Mouse (Mus musculus) embryo, embryonic 11.5 days (tissue): ENCODE measurements around the gene Nr2e3.
"Not testable (repeated sequence)": the region's sequence is repeated elsewhere in the genome, so short reads cannot be mapped to it uniquely, and the experiment has no call there.

ENCODE experiments used
- DNase-seq: peaks from one replicate; pipeline ENCODE4 v3.0.0-alpha.2; 2012; ENCODE audit warnings: low read depth, low spot score

Nr2e3 gene

DNA sequence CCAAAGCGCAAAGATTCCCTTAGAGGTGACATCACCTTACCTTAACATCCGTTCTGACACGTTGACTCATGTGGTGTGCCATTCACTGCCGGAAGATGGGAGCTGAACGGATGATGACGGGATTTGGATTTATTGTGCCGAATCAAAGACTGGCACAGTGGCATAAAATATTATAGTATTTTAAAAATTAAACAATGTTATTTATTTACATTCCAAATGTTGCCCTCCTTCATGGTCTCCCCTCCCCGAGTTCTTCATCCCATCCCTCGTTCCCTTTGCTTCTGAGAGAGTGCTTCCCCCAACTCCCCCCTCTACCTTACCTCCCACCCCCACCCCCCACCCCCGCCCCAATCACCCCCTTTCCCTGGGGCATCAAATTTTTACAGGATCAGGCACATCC lies at the start of gene Nr2e3:
TSS of gene Nr2e3 (minus strand) at position 101 of the 400 bp plus-strand sequence.
- DNase-seq, result no peak

DNA sequence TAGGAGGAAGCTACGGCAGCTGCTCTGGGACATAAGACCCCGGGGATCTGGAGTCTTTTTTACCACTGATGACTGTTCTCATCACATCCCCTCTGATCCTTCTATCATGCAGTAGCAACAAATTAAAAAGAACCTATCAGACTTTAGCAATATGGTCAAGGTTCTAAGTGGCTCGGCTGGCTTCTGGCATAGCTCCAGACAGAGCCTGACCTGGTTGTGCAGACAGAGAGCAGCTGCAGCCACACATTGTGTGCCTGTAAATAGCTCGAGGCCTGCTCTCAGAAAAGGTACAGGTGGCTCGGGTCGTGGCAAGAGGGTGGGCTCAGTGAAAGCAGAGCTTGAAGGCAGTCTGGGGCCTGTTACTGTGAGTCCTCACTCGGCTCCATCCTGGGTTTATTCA lies 48.5 kb upstream of the Nr2e3 start:
- no peak for DNase-seq

DNA sequence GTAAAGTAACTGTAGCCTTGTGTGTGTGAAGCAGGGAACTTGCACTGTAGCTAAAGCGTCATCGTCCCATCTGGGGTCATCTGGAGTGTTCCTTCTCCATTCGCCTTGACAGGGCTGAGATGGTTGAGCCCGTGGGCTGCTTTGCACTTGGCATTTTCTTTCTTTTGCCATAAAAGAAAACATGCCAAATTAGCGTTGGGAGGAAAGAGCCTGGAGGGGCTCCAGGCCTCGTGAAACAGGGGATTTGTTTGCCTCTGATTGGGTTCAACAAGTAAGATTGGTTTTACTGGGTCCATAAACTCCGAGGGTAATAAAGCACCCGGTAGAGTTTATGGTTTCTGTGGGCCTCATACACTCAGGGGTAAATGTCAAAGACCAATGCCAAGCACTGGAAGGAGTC lies 41.9 kb upstream of the Nr2e3 start:
- DNase-seq, result no peak

DNA sequence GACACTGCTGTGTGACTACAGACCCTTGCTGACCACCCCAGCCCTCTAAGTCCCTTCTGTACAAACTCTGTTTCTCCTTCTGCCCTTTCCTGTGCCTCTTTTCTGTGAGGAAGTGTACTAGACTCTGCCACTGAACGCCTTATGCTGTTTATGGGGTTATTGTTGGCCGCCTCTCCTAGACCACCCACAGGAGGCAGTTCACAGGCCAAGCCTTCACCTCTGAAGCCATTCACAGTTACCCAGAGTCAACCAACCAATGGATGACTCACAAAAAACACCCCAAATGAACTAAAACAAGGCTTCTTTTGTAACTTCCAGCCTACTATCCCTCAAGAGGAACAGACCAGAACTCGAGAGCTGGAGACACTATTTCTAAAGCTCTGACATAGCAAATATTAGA lies 41.0 kb upstream of the Nr2e3 start:
- no peak for DNase-seq

DNA sequence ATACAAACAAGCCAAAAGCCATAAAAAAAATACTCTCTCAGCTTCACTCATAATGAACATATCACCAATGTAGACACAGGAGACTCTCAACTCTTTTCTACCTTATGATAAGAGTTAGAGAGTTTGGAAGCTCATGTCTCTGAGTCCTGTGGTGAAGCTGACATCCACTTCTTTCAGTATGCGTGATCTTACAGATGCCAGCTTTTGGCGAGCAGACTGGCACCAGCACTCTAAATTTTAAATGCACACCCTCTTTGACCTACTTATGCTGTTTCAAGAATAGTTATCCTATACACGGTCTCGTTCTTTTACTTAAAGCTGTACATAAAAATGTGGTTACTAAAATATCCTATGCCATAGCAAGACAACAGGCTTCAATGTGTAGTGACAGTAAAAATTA lies 37.3 kb upstream of the Nr2e3 start:
- DNase-seq, result no peak

DNA sequence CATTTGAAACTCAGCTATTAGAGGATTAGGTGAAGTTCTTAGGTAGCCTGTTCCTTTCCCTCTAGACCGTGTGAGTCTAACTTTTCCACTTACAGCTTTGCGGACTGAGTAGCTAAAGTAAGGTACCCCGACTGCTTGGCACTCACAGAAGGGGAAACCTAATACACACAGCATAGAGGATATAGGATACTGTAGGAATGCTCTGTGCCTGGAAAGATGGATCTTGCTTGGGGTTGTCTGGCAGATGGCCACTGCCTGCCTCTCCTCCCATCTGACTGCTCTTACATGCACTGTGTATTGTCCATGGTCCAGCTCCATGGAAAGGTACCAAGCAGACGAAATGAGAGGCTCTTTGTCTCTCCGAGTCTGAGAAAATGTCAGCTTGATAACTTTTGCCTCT lies 30.9 kb upstream of the Nr2e3 start:
- no peak for DNase-seq

DNA sequence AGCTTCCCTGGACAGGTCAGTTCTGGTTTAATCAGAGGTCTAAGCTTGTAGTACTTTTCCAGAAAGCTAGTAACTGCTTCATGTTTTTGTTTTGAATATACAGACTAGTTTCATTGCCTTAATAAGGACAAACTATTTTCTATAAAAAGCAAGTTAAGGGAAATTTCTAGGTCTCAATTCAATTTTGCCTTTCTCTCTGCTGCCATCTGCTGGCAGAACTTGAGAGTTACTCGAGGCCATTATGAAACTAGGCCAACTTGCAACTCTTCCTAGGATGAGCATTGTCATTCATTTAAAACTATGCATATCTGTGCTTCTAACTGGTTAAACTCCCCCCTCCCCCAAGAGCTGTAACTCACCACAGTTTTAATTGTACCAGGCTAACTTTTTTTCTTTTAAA lies 29.4 kb upstream of the Nr2e3 start:
- peak; percentile 62 for DNase-seq

DNA sequence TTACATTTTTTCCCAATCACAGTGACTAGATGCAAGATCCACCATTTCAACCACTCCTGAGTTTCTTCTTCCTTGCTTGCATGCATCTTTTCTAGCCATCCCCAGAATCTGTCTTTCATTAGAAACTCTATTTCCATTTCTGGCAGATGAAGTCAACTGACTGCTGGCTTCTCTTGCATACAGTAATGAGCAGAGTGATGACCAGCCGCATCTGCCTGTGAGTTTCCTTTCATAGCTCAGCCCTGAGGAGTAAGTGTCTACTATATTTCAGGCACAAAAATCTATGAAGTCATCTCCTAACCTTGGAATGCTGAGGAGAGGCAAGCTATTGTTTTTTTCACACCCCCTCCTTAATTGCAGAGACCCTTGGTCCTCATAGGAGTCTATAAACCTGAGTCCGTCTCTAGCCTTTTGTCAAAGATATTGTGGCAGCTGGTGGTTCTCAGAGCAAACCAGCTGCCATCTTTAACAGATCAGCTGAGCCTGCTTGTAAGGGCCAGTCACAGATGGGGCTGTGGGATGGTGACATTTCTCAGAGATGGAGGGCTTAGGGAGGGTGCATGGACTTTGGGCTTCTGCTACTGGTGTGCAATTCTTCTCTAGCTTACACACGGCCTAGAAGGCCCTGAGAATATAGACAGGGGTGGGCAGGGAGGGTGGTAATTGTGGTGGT lies 25.6 kb upstream of the Nr2e3 start:
- DNase-seq, result no peak

DNA sequence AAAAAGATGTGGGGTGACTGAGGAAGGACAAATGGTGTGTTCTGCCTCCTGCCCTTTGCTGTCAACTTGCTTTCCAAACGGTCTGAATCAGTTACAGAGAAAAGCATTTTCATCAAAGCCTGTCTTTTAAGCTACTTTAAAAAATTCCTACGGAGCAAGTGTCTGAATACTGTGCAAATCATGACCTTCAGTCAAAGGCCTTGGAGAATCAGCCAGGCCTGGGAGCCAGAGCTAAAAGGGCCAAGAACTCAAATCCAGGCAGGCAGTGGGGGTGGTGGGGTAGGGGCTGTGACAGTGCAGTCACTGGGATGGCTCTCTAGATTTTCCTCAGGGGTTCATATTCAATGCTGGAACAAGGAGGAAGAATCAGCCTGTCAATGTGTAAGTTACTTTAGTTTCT lies 20.7 kb upstream of the Nr2e3 start:
- DNase-seq, result no peak

DNA sequence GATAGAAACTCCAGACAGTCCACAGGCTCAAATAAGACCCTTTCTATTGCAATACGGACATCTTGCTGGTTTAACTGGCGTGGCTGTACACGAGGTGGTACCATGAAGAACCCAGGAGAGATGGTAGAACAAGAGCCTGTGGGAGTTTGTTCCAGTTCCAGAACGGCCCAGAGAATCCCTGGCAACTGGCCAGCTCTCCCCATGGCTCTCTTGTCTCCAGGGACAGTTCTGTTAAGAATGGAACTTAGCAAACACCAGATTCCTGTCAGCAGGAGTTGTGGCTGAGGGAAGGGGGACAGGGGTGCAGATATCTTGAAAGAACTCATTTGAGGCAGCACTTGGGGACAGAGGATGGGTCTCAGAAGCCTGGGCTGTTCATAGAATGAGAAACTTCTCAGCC lies 10.8 kb upstream of the Nr2e3 start:
- DNase-seq, result no peak

DNA sequence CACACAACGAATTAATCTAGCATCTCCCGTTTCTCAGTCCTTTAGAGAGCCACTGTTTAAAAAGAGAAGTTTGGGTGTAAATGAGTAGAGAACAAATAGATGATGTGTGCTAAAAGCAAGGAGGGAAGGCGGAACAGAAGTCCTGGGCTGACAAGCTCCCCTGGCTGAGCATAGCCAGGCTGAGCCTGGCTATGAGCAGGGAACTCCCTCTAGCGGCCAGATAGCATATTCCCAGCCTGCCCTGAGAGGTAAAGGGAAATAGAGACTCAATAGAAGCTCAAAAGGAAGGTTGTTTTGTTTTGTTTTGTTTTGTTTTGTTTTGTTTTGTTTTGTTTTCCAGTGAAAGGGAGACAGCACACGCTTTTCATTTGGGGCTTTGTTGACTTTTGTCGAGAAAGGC lies 8.9 kb upstream of the Nr2e3 start:
- peak; percentile 61 for DNase-seq

DNA sequence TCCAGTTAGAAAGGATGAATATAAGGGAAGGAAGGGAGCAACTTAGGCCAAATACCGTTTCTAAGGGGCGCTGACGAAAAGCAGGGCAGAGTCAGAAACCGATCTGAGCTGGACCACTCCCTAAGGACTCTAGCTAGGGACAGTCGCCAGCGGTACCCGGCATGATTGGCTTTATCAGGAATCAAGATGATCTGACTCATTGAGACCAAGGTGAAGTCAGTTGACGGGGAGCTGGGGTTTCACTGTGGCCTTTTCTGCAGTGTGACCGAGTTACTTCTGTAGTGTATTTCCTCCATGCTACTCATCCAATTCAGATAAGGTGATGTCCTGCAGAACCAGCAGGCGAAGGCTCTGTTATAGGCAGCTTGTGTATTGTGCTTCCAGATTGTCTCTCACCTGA lies 4.6 kb upstream of the Nr2e3 start:
- no peak for DNase-seq

DNA sequence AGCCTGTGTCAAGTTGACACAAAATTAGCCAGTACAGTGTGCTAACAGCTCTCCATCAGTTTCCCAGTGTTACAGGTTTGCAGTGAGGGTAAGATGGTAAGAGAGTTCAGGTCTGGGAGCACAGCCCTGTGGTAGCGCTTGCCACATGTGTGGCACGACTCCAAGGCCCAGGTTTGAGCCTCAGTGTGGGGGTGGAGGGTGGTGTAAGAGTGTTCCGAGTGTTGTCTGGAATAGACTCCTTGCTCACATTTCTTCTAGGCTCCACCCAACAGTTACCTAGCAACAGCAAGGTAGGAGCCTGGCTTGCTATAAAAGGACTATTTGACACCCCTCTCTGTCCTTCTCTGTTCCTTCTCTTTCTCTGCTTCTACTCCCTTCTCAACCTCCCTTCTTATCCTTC lies 3.9 kb upstream of the Nr2e3 start:
- no peak for DNase-seq

DNA sequence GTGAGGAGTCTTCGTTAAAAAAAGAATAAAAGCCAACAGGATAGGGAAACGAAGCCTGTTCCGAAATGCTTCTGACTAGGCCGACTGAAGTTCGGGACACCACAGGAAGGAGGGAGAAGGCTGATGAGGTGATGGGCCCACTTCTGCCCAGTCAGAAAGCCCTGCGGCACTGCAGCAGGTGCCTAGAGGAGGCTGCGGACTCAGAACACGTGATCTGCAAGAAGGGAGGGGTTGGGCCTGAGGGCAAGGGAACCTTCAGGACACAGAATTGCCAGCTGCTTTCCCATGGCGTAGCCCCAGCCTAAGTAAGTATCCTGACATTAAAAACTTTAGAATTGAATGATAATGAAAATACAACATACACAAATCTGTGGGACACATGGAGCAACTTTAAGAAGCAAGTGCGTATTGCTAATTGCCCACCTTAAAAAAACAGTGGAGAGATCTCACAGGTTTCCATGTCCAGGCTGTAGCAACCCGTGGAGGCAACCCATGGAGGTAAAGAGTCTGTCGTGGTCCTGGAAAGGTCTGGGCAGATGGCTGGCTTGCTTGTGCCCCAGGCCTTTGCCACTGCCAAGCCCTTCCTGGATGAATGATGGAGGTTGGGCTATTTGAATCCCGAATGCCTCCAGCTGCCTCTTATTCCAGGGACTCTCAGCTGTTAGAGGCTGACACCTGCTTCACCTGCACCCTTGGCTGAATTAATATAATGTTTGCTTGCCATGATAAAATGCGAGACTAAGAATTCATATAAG lies 919 bp upstream of the Nr2e3 start:
- DNase-seq, result no peak

DNA sequence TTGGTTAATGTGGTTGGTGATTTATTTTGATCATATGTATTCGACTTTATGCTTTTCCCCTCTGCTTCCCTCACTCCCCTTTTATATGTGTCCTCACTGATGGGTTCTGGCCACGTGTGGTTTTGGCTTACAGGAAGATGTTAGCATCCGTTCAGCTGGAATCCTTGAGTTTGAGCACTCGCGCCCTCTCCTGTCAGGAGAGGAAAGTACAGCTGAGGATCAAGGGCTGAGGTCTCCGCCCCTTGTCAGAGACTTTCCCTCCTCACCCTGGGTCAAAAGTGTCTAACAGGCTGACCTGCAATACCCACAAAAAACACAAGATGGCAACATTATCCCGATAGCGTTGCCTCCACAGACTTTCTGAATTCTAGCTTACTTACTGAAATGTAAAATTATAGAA lies 1.2 kb downstream of the Nr2e3 start:
- DNase-seq, result peak; percentile 93

DNA sequence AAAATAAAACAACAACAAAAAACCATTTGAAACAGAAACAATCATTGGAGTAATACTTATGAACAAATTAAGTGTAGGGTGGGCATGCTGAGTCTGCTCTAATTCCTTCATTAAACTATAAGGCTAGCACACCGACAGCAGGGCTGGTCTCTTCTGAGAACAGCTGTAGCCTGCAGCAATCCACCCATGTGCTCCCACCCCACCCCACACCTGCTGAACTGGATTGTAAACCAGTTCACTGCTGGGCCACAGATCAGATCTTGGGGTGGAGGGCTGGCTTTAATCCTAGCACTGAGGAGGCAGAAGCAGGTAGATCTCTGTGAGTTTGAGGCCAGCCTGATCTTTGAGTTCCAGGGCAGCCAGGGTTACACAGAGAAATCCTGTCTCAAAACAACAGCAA lies 2.3 kb downstream of the Nr2e3 start:
- DNase-seq, result not testable (repeated sequence)

DNA sequence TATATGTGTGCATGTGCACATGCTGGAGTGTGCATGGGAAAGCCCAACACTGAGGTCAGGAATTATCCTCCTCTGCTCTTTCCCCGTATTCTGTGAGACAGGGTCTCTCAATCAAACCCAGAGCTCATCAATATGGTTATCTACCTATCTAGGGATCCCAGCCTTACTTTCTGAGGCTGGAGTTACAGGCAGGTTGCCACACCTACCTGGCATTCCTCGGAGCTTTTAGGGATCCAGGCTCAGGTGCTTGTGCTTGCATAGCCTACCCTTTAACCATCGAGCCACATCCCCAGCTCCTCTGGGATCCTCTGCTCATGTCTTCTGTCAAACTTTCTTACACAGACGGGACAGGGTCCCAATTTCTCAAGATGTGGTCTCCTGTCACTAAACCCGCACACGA lies 4.0 kb downstream of the Nr2e3 start:
- DNase-seq, result no peak

DNA sequence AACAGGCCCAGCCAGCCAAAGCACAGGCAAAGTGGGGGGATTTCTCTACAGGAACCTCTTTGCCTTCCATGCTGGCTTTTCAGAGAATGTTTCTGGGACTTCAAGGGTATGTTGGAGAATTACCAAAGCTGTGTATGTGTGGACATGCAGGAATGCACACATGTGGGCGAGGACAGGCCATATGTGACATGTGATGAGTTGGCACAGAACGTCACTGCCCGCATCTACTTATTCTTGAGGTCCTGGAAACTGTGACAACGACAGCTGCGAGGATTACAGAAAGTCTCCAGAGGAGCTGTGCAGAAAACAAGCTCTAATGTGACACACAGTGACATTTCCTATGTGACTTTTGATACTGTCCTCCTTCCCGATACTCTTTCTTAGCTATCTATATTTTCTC lies 4.8 kb downstream of the Nr2e3 start:
- no peak for DNase-seq

DNA sequence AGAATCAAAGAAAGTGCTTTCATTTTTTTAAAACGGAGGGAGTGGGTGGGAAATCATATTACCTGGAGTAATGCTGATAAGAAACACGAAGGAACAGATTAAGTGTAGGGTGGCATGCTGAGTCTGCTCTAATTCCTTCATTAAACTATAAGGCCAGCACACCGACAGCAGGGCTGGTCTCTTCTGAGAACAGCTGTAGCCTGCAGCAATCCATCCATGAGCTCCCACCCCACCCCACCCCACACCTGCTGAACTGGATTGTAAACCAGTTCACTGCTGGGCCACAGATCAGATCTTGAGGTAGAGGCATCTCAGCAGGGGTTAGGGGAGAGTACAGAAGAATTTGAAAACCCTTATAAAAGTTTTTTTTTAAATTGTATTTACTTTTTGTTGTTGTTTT lies 5.3 kb downstream of the Nr2e3 start:
- DNase-seq, result no peak

DNA sequence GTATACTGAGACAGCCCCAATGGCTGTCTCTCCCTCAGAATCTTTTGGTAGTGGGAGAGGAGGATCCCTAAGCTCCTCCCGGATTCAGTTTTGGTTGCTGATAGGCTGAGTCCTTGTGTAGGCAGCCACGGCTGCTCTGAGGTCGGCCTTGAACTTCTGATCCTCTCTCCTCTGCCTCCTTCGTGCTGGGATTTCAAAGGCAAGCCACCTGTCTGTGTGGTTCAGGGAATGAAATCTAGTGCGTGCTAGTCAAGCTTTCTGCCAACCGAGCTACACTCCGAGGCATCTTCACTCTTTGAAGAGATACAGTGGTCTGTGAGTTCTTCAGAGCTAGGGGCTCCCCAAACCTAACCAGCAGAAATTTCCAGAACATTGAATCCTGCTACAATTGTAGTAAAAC lies 6.9 kb downstream of the Nr2e3 start:
- DNase-seq, result no peak

DNA sequence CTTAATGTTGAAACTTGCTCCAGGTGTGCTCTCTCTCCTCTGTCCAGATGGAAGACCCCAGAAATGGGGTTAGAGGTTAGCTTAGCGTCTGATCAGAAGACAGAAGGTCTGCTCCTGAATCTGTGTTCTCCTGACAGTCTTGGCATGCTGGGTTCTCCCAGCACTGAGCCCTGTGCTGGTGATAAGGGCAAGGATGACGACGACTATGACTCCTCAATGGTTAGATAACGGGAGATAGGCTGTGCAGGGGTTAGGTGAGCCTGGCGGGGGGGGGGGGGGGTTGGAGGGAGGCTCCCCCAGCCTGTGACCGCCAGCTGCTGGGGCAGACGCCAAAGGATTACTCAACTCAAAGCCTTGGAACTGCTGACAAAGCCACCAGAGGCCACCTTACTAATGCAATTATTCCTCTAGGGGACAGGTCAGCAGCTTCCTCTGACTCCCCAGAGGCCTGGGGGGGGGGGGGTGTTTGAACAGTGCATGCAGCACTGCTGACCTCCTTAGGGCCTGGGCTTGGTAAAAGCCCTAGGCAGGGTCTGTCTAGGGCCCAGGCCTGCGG lies 7.9 kb downstream of the Nr2e3 start:
- DNase-seq, result no peak

DNA sequence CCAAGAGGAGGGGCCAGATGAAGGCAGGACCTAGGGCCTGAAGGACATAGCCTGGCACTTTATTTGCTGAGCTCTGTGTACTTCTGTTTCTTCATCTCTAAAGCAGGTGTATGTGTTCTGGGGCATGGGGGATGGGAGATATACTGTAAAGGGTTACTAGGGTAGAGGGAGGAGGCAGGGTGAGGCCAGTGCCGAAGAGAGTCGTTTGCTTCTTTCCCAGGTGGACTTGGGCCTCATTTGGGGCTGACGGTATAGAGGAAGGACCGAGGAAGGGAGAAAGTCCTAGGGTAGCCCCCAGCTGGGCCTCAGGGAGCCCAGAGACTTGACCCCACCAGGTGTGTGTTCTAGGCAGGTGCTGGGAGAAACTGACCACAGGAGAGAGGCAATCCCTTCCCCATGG lies 8.5 kb downstream of the Nr2e3 start:
- no peak for DNase-seq

DNA sequence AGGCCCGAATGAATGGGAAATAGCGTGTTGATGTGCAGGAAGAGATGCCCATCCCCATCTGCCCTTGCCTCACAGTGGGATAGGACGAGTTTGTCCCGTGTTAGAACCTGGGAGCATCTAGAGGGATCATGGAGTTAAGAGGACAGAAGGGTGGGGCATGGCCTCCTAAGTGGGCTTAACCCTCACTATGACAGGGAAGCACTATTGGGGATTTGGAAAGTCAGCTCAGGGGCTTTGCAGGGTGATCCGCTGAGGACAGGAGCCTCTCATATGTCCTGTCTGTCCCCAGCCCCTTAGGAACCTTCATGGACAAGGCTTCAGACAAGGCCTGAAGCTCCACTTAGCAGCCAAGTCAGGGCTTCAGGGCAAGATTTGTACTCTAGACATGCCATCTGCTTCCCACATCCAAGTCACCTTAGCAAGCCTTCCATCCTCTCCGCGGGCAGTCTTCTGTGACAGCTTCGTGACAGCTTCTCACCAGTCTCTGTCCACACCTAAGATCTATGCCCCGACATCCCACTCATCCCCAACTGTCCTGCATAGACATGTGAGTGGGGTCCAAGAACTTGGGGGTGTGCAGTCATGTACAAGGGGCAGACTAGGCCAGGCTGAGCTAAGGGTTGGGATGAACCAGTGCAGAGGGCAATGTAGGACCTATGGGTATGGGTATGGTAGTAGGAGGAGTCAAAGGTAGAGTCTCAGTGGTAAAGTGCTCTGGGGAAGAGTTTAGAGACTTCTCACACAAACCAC lies 9.3 kb downstream of the Nr2e3 start:
- DNase-seq, result no peak
